Mouse (Mus musculus) MEL (cell line): Measurements from ENCODE around the gene Cela1. TPM values are rescaled to one million over a fixed set of nuclear protein-coding genes. Genes with fewer than 3 reads are reported as not detected.

ENCODE experiments used
- DNase-seq: peaks from one replicate; pipeline ENCODE4 v3.0.0; 2011; ENCODE audit warnings: low read depth, low spot score
- H3K27ac ChIP-seq: 2 replicates; pipeline ENCODE4 v1.5.1; 2012; ENCODE audit warnings: low read depth, mild to moderate bottlenecking, control low read depth, low read length, moderate library complexity; ENCODE audit not compliant: control insufficient read depth
- H3K27me3 ChIP-seq, 2 experiments: fragments of 150-350 bp in 1 of 2; sonication (generic) in 1 of 2; 2 replicates each; pipeline ENCODE4 v1.6.1; 2012; ENCODE audit warnings: low read length in 2 of 2, mild to moderate bottlenecking in 2 of 2, improper control_type of control experiment in 1 of 2, moderate library complexity in 1 of 2; ENCODE audit not compliant: insufficient read depth in 2 of 2, control insufficient read depth in 1 of 2
- H3K36me3 ChIP-seq, 2 experiments: 2 replicates each; pipeline ENCODE4 v1.6.1; 2012 to 2014; ENCODE audit warnings: low read length in 2 of 2, improper control_type of control experiment in 1 of 2, inconsistent platforms in 1 of 2, mild to moderate bottlenecking in 1 of 2; ENCODE audit not compliant: insufficient read depth in 2 of 2, control insufficient read depth in 1 of 2
- H3K4me1 ChIP-seq, 2 experiments: fragments of 150-350 bp in 1 of 2; sonication (generic) in 1 of 2; 2 replicates each; pipeline ENCODE4 v1.6.1; 2012; ENCODE audit warnings: low read length in 2 of 2, improper control_type of control experiment in 1 of 2, mild to moderate bottlenecking in 1 of 2; ENCODE audit not compliant: insufficient read depth in 2 of 2, control insufficient read depth in 1 of 2
- H3K4me3 ChIP-seq, 2 experiments: fragments of 150-350 bp in 1 of 2; sonication (generic) in 1 of 2; 2 replicates each; pipeline ENCODE4 v1.5.1; 2012; ENCODE audit warnings: low read depth in 2 of 2, low read length in 2 of 2, mild to moderate bottlenecking in 2 of 2, moderate library complexity in 2 of 2, control low read depth in 1 of 2, improper control_type of control experiment in 1 of 2; ENCODE audit not compliant: control insufficient read depth in 1 of 2, insufficient read depth in 1 of 2
- H3K79me2 ChIP-seq: 2 replicates; pipeline ENCODE4 v1.6.1; 2012; ENCODE audit warnings: mild to moderate bottlenecking, low read length, moderate library complexity; ENCODE audit not compliant: control insufficient read depth, poor library complexity, insufficient read depth
- H3K9ac ChIP-seq: 2 replicates; pipeline ENCODE4 v1.6.1; 2012; ENCODE audit warnings: low read depth, mild to moderate bottlenecking, control low read depth, low read length, moderate library complexity; ENCODE audit not compliant: control insufficient read depth, poor library complexity, severe bottlenecking
- H3K9me3 ChIP-seq: fragments of 150-350 bp; sonication (generic); replicated peaks from 2 replicates; pipeline ENCODE4 v1.6.1; 2012; ENCODE audit warnings: mild to moderate bottlenecking, low read length, improper control_type of control experiment, moderate library complexity; ENCODE audit not compliant: insufficient read depth
- CHD1 ChIP-seq: IDR thresholded peaks from 2 replicates; pipeline ENCODE4 v1.6.1; 2012; ENCODE audit warnings: low read depth, mild to moderate bottlenecking, inconsistent platforms, low read length, improper control_type of control experiment
- CHD2 ChIP-seq: IDR thresholded peaks from 2 replicates; pipeline ENCODE4 v1.6.1; 2011; ENCODE audit warnings: low read length, improper control_type of control experiment
- CTCF ChIP-seq, 3 experiments: IDR thresholded peaks in 2 of 3; conservative IDR thresholded peaks in 1 of 3; 2 replicates each; pipeline ENCODE4 v1.5.1; 2011 to 2012; ENCODE audit warnings: low read length in 3 of 3, low read depth in 2 of 3, mild to moderate bottlenecking in 2 of 3, improper control_type of control experiment in 1 of 3, inconsistent platforms in 1 of 3, mixed read lengths in 1 of 3, moderate library complexity in 1 of 3; ENCODE audit not compliant: control insufficient read depth in 1 of 3, insufficient read depth in 1 of 3, poor library complexity in 1 of 3, severe bottlenecking in 1 of 3
- E2F4 ChIP-seq: IDR thresholded peaks from 2 replicates; pipeline ENCODE4 v1.6.1; 2011; ENCODE audit warnings: low read depth, low read length, improper control_type of control experiment, borderline replicate concordance
- EP300 ChIP-seq, 2 experiments: IDR thresholded peaks; 2 replicates each; pipeline ENCODE4 v1.6.1; 2011; ENCODE audit warnings: improper control_type of control experiment in 2 of 2, low read length in 2 of 2, low read depth in 1 of 2, mild to moderate bottlenecking in 1 of 2
- GABPA ChIP-seq: IDR thresholded peaks from 2 replicates; pipeline ENCODE4 v1.6.1; 2012; ENCODE audit warnings: low read depth, mild to moderate bottlenecking, inconsistent platforms, low read length, improper control_type of control experiment, moderate library complexity
- MAZ ChIP-seq: IDR thresholded peaks from 2 replicates; pipeline ENCODE4 v1.6.1; 2012; ENCODE audit warnings: low read depth, mild to moderate bottlenecking, inconsistent platforms, low read length, improper control_type of control experiment
- MXI1 ChIP-seq: IDR thresholded peaks from 2 replicates; pipeline ENCODE4 v1.6.1; 2011; ENCODE audit warnings: mild to moderate bottlenecking, low read depth, low read length, improper control_type of control experiment
- MYC ChIP-seq: IDR thresholded peaks from 2 replicates; pipeline ENCODE4 v1.6.1; 2011; ENCODE audit warnings: low read depth, mild to moderate bottlenecking, low read length, improper control_type of control experiment, moderate library complexity
- POLR2AphosphoS5 ChIP-seq: IDR thresholded peaks from 2 replicates; pipeline ENCODE4 v1.6.1; 2012; ENCODE audit warnings: low read depth, borderline replicate concordance, mild to moderate bottlenecking, inconsistent platforms, low read length, moderate library complexity, mixed read lengths
- RAD21 ChIP-seq: IDR thresholded peaks from 2 replicates; pipeline ENCODE4 v1.6.1; 2011; ENCODE audit warnings: mild to moderate bottlenecking, low read depth, low read length, improper control_type of control experiment
- SIN3A ChIP-seq: IDR thresholded peaks from 2 replicates; pipeline ENCODE4 v1.6.1; 2012; ENCODE audit warnings: low read length, improper control_type of control experiment, inconsistent platforms
- SMC3 ChIP-seq: IDR thresholded peaks from 2 replicates; pipeline ENCODE4 v1.6.1; 2011; ENCODE audit warnings: low read depth, low read length, improper control_type of control experiment
- TBP ChIP-seq: IDR thresholded peaks from 2 replicates; pipeline ENCODE4 v1.8.0; 2011; ENCODE audit warnings: low read depth, low read length, improper control_type of control experiment
- UBTF ChIP-seq: IDR thresholded peaks from 2 replicates; pipeline ENCODE4 v1.6.1; 2012; ENCODE audit warnings: low read depth, mild to moderate bottlenecking, inconsistent platforms, low read length, improper control_type of control experiment, moderate library complexity, borderline replicate concordance; ENCODE audit not compliant: insufficient read depth
- USF1 ChIP-seq: IDR thresholded peaks from 2 replicates; pipeline ENCODE4 v1.6.1; 2014; ENCODE audit warnings: low read depth, mild to moderate bottlenecking, inconsistent platforms, low read length, improper control_type of control experiment, moderate library complexity
- ZC3H11A ChIP-seq: IDR thresholded peaks from 2 replicates; pipeline ENCODE4 v1.6.1; 2012; ENCODE audit warnings: low read depth, mild to moderate bottlenecking, inconsistent platforms, low read length, improper control_type of control experiment
- ZKSCAN1 ChIP-seq: IDR thresholded peaks from 2 replicates; pipeline ENCODE4 v1.6.1; 2012; ENCODE audit warnings: low read depth, mild to moderate bottlenecking, inconsistent platforms, low read length, improper control_type of control experiment, moderate library complexity
- polyA plus RNA-seq, 2 experiments: library from polyadenylated mRNA; stranded (reverse) in 1 of 2; unstranded in 1 of 2; fragments of >175 nt in 1 of 2; fragments of >200 nt in 1 of 2; gene quantifications; 2 replicates each; pipeline versions ENCODE4 v1.2.1 to v1.2.4; 2012; ENCODE audit warnings: low replicate concordance in 2 of 2, low read depth in 1 of 2; ENCODE audit not compliant: insufficient read length in 2 of 2, insufficient read depth in 1 of 2, missing spikeins in 1 of 2
- total RNA-seq: library from RNA; depleted of rRNA; stranded (reverse); fragments of 300-350 nt; gene quantifications from 2 replicates; pipeline ENCODE4 v1.2.3, GENCODE M21; 2012

Cela1 gene
- total and polyA plus RNA-seq, 3 experiments: 51.4 to 60.3 TPM; not detected in 1

GRCm38 (mm10) chr15:100673585-100674391 is 13.9 kb downstream of the Cela1 start (continued):
- TF ChIP-seq TBP: peak; percentile 43; the same call in 1 of the 2 replicates
- no peak for TF ChIP-seq ZC3H11A
- no peak for TF ChIP-seq POLR2AphosphoS5
- no peak; the same call in 1 of the 2 replicates for TF ChIP-seq MYC

DNA sequence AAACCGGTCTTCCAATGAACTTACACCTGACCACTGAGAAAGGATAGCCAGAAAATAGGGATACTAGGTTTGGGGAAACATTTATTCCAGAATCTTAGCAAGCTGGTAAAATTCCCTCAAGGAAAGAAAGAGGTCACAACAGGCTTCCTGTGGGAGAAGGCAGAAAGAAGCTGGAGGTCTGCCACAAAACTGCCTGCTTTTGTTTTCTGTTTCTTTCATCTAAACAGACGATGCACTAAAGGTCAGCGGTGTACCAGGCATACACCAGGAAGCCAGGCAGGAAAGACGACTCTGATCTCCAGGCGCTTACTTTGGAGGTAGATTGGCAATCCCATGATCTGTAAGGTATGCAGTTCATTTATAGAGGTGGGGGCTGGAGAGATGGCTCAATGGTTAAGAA is 16.9 kb downstream of the Cela1 start:
- Histone ChIP-seq H3K9ac (no peak overlapping the region), H3K79me2 (peaks cover 25% of the 10 kb centered on the region), H3K4me1 (peaks cover 29 to 51% of the 10 kb centered on the region in 2 experiments), H3K9me3 (no peaks in the 10 kb centered on the region), H3K36me3 (peaks cover 0 to 47% of the 10 kb centered on the region in 2 experiments; a peak in 2 of 4 replicates), H3K27me3 (no peaks in the 10 kb centered on the region), H3K4me3 (no peak overlapping the region), H3K27ac (no peak overlapping the region)
- DNase-seq: no peak
- no peak for TF ChIP-seq RAD21
- TF ChIP-seq USF1: no peak
- no peak for TF ChIP-seq MAZ
- no peak for TF ChIP-seq GABPA
- TF ChIP-seq CHD1: no peak
- no peak for TF ChIP-seq MXI1
- TF ChIP-seq UBTF: no peak
- no peak for TF ChIP-seq ZKSCAN1
- no peak for TF ChIP-seq SMC3
- TF ChIP-seq SIN3A: no peak
- TF ChIP-seq E2F4: no peak
- TF ChIP-seq EP300 (IDR thresholded peaks at IDR 0.05; ENCODE audit: low read depth in 1 of 2, low read length in 2 of 2): no peak

DNA sequence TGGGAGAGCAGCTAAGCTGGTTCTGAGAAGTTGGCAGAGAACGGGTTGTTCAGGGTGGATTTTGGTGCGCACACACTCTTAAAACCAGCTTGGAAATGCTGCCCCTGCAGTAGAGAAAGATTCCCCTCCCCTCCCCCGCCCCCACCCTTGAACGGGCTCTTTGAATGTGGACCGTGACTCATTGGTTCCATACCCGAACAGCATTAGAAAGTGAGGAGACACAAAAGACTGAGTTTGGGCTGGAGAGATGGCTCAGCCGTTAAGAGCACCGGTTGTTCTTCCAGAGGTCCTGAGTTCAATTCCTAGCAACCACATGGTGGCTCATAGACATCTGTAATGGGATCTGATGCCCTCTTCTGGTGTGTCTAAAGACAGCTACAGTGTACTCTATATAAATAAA is 17.7 kb downstream of the Cela1 start:
- Histone ChIP-seq H3K4me1 (peaks cover 37 to 59% of the 10 kb centered on the region in 2 experiments), H3K36me3 (peaks cover 0 to 52% of the 10 kb centered on the region in 2 experiments; a peak in 2 of 4 replicates), H3K4me3 (no peak overlapping the region), H3K9ac (no peak overlapping the region), H3K9me3 (no peaks in the 10 kb centered on the region), H3K27me3 (no peaks in the 10 kb centered on the region), H3K79me2 (peaks cover 31% of the 10 kb centered on the region), H3K27ac (peak overlapping the region; percentile 5; the same call in 1 of the 2 replicates)
- TF ChIP-seq CTCF (IDR thresholded peaks at IDR 0.05 in 2 of 3, conservative IDR thresholded peaks at IDR 0.05 in 1 of 3; ENCODE audit: control insufficient read depth in 1 of 3, insufficient read depth in 1 of 3, low read depth in 2 of 3, low read length in 3 of 3, poor library complexity in 1 of 3, severe bottlenecking in 1 of 3) (no peak; a peak in 1 of 6 replicates), MYC (0 out of 2 replicates have a peak, but pooled peaks have one; percentile 18), CHD2 (no peak)
- peak; percentile 42 for DNase-seq
